Mouse (Mus musculus): ENCODE measurements around the gene Hist2h2be.
"Not testable (repeated sequence)": the region's sequence is repeated elsewhere in the genome, so short reads cannot be mapped to it uniquely, and the experiment has no call there.

Gene Hist2h2be

DNA sequence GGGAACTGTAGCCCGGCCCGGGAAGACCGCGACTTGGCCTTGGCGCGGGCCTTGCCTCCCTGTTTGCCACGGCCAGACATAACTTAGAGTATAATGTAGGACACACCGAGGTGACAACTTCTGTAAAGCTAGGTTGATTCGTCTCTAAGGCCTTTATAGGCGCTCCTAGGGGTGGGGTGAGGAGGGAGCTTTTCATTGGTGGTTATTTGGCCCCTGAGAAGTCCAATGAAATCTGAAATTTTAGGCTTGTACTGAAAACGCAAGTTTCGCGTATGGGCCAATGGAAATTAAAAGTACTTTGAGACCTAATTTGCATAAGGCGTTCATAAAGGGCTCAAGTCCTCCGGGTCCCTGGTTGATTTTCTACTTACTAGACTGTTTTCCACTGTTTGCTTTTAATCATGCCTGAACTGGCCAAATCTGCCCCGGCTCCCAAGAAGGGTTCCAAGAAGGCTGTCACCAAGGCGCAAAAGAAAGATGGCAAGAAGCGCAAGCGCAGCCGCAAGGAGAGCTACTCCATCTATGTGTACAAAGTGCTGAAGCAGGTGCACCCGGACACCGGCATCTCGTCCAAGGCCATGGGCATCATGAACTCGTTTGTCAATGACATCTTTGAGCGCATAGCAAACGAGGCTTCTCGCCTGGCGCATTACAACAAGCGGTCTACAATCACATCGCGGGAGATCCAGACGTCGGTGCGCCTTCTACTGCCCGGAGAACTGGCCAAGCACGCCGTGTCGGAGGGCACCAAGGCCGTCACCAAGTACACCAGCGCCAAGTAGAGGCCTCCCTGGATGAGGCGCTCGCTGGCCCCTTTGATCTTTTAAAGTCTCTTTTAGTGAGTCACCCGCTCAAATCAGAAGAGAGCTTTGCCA lies at the start of gene Hist2h2be, which contains the start of gene Hist2h2ac:
TSS of gene Hist2h2be (plus strand) at position 355 of the 875 bp plus-strand sequence.
TSS of gene Hist2h2ac (minus strand) at position 116 of the 875 bp plus-strand sequence.
- DNase-seq (ENCODE audit: low spot score), result peak; percentile 87

DNA sequence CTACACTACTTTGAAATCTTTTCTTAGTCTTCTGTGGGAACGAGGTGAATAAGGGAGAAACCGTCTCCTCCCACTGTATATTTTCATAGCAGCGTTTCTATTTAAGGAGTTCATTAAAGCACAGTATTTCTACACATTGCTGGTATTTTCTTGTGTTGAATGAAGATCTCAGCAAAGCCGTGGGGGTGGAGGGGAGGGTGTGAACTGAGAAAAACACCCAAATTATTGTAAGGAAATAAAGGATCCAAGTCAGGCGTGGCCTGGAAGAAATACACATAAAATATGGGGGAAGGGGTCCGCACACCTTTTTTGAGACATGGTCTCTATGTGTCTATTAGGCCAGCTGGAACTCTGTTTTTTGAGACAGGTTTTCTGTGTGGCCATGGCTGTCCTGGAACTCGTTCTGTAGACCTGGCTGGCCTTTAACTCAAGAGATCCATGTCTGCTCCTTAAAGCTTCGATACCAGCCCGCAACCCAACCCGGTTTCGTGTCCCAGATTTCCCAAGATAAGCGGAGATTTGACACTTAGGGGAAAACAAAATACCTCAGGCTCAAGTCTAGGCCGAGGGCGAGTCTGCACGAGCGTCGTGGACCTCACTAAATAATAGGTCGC lies 49.2 kb upstream of the Hist2h2be start:
- no peak for DNase-seq (ENCODE audit: low spot score)

DNA sequence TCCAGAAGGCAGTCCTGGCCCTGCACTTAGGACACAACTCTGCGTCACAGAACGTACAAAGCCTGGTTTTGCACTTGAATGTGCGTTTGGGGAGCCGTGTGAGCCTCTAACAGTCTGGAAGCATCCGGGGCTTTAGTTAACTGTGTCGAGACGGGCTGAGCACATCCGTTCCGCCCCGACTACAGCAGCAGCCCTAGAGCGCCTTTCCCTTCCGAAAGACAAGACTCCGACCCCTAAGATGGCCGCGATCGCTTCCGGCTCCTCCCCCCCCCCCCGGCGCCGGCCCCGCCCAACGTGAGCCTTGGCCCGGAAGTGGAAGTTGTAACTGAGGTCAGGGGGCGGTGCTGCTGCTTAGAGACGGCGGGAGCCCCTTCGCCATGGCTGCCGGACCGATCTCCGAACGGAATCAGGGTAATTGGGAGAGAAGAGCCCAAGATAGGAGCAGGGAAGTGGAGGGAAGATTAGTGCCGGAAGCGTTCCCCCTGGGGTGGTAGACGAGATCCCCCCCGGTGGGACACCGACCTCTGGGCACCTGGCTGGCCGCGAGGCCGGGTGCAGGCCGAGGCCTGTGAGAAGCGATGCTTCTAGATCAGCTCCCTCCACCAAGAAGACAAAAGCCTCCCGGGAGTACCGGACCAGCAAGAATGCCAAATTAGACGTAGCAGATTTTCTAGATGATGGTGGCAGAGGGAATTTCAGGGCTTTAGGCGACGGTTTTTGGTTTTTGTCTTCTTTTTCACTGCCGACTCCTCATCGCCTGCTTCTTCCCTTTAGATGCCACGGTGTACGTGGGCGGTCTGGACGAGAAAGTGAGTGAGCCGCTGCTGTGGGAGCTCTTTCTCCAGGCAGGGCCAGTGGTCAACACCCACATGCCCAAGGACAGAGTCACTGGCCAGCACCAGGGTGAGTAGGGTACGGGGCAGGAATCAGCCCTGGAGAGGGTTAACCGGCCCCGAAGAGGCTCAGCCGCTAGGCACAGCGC lies 48.4 kb upstream of the Hist2h2be start, which contains the start of gene Sf3b4:
TSS of gene Sf3b4 (plus strand) at position 136 of the 982 bp plus-strand sequence.
- peak; percentile 73 for DNase-seq (ENCODE audit: low spot score)

DNA sequence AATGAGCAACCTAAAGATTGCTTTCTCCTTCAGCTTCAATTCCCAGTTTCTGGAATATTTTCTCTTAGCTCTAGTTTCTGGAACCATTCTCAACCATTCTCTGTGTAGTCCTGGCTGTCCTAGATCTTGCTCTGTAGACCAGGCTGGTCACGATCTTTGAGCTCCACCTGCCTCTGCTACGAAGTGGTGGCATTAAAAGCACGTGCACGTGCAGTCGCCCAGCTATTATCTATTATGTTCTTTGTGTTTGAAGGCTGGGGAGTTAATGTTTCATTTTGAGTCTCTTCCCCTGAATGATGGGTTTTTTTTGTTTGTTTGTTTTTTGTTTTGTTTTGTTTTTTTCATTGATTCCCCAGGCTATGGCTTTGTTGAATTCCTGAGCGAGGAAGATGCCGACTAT lies 47.7 kb upstream of the Hist2h2be start:
- no peak for DNase-seq (ENCODE audit: low spot score)

DNA sequence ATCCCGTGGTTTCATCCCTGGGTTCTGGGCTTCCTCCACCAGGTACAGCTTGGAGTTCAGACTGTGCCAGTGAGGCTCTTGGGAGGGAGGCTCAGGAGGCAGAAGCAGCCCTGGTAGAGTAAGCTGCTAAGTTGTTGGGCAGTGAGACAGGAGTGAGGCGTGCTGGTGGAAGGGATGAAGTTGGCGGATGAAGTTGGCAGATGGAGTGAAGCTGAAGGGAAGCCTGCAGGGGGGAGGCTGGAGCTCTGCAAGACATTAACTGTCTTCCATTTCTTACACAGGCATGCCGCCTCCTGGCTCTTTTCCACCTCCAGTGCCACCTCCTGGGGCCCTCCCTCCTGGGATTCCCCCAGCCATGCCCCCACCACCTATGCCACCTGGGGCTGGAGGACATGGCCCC lies 46.9 kb upstream of the Hist2h2be start:
- not testable (repeated sequence) for DNase-seq (ENCODE audit: low spot score)

DNA sequence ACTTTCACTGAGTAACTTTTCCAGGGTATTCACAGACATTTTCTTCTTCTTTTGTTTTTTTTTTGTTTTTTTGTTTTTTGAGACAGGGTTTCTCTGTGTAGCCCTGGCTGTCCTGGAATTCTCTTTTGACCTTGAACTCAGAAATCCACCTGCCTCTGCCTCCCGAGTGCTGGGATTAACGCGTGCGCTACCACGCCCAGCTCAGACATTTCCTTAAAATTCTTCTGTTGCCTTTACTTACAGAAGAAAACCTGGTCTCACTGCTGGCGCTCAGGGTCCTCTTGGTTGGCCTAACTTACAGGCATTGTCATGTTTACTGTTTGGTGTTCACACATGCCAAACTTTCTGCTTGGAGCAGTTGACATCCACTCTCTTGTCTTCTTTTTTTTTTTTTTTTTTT lies 45.7 kb upstream of the Hist2h2be start:
- DNase-seq (ENCODE audit: low spot score), result no peak

DNA sequence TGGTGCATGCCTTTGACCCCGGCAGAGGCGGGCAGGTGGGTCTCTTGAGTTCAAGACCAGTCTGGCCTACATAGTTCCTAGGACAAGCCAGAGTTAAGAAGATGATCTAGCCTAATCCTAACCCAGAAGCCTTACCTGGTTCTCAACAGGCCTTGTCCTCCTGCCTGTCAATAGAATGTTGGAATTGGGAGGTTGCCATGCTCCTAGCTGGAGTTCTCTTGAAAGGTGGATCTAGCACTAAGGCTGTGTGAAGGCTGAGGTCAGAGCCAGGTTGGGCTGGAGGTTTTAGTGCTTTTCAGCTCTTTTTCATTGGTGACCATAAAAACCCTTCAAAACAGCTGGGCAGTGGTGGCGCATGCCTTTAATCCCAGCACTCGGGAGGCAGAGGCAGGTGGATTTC lies 42.5 kb upstream of the Hist2h2be start:
- DNase-seq (ENCODE audit: low spot score), result no peak

DNA sequence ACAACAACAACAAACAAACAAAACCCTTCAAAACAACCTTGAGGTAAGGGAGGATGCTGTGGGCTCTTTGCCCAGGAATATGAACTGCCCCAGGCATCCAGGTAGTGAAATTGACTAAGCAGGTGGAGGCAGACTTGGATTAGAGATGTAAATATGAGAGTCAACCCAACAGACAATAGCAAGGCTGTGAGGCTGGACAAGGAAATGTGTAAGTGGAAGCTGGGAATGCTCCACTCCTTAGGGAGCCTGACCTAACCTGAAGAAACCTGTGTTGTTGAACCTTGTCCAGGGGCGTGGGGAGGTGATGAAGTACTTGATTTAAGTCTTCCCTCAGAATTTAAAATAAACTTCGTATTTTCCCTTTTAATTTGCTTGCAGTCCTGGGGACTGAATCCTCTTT lies 42.0 kb upstream of the Hist2h2be start:
- no peak for DNase-seq (ENCODE audit: low spot score)

DNA sequence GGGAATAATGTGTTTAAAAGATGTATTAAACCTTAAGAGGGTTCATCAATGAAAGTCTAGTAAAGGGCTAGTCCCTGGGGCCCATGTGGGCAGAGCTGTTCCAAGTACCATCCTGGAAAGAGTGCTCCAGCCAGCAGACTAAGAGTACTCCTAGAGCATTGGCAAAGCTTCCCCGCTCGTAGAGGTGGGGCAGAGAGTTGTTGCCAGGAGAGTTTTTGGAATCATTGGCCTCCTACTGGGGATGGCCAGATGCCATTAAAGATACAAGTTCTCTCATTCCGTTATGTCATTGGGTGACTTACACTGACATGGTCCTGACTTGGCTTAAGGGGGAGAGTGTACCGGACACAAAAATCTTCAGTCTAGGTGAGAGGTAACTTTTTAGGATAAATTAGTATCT lies 41.4 kb upstream of the Hist2h2be start:
- no peak for DNase-seq (ENCODE audit: low spot score)

DNA sequence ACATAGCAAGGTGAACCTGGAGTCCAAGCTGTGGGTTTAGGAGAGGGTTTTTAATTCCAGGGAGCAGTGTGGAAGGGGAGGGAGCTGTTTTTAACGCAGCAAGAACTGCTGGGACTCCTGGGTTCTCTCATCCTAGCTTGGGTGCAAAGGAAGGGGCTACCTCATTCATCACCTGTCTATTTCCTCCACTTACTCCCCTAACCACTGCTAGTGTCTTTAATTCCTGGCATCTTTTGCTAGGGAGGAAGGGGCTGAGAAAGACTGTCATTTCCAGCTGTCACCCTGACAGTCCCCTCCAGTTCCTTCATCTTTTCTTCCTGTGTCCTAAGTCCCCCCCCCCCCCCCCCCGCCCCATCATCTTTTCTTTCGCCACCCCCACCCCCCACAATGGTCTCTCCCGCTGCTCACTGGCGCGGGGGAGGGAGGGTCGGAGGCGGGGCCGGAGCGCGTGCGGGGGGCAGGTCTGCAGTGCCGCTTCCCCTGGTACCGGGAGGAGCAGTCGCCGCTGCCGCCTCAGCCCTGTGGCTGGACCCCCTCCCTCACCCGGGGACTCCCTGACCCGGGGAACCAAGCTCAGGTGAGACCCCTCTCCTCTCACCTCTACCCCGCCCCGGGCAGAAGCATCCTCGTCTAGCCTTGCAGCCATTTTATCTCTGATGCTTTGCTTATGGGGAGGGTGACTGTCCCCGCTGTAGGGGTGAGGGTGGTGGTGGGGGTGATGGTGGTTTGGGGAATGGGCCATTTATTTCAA lies 40.0 kb upstream of the Hist2h2be start, which contains the start of gene Sv2a:
TSS of gene Sv2a (plus strand) at position 425 of the 751 bp plus-strand sequence.
- peak; percentile 8 for DNase-seq (ENCODE audit: low spot score)

DNA sequence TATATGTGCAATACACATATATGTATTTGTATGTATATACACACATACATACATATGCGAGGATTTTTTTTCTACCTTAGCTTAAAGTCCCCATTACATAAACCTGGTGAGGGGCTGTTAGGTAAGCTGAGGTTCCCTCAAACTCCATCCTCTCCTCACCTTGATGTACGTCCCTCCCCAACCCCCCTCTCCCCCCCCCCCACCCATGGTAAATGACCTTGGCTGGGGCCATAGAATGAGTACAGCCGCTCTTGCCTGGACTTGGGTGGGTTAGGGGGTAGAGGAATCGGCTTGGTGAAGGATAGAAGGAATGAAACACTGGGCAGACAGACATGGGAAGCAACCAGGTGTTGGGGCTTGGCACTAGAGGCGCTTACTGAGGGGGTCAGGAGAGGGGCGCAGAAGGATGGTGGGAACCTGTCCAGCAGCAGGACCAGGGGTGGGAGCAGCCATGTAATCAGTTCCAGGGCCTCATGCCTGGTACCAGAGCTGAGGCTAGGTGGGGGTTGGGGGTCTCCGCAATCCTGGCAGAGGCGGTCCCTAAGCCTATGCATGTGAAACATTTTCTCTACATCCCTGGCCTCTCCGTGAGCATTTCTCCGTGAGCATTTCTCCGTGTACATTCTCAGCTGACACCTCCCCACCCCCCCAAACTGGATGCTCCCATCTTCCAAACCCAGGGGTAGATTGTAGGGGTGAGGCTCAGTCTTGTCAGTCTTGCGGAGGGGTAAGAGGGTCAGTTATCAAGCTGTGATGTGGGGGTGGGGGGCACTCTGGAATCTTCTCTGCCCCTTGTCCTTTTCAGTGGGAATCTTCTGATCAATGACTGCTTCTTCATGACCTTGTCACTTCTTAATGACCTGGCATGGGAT lies 39.2 kb upstream of the Hist2h2be start:
- no peak for DNase-seq (ENCODE audit: low spot score)

DNA sequence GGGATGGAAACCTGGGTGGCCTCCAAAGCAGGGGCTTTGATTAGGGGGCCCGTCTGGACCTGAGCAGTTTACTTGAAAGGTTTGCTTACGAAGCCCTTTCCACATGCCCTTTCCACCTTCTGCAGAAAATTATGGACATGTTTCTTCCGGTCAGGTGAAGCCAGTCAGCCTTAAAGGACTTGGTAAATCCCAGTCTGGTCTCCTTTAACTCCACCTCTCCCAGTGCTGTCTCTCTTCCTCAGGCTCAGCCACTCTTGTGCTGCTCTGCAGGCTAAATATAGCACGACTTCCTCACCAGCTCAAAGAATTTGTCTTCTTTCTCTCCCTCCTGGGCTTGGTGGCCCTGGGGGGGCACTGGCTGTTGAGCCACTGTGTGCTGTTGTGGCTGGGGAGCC lies 38.5 kb upstream of the Hist2h2be start:
- DNase-seq (ENCODE audit: low spot score), result no peak

DNA sequence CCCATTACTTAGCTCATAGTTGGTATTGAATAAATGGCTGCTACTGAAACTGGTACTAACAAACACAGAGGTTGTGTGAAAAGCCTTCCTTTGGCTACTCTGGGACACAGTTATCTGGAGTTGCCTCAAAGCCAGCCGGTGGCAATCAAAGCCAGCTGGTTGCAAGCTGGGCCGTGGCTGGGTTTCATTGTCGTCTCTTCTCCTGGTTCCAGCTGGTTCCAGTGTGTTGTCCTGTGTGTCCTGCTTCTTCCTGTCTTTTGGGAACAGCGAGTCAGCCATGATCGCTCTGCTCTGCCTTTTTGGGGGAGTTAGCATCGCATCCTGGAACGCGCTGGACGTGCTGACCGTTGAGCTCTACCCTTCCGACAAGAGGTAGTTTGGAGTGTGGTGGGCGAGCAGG lies 27.9 kb upstream of the Hist2h2be start:
- no peak for DNase-seq (ENCODE audit: low spot score)

DNA sequence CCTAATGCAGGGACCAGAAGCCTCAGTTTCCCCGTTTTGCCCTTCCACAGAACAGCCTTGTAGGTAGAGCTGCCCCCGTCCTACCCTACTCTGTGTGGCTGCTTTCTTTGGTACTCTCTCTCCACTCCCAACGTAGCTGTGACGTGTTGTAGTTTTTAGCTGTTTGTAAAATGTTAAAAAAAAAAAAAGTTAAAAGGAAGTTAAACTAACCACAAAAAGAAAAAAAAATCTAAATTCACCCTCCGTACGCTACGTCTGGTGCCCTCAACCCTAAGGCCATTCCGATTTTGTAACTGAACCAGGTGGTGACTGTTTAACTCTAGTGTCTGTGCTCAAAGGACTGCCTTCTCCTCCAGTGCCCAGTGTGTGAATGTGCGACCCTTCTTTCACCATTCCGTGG lies 26.0 kb upstream of the Hist2h2be start:
- no peak for DNase-seq (ENCODE audit: low spot score)

DNA sequence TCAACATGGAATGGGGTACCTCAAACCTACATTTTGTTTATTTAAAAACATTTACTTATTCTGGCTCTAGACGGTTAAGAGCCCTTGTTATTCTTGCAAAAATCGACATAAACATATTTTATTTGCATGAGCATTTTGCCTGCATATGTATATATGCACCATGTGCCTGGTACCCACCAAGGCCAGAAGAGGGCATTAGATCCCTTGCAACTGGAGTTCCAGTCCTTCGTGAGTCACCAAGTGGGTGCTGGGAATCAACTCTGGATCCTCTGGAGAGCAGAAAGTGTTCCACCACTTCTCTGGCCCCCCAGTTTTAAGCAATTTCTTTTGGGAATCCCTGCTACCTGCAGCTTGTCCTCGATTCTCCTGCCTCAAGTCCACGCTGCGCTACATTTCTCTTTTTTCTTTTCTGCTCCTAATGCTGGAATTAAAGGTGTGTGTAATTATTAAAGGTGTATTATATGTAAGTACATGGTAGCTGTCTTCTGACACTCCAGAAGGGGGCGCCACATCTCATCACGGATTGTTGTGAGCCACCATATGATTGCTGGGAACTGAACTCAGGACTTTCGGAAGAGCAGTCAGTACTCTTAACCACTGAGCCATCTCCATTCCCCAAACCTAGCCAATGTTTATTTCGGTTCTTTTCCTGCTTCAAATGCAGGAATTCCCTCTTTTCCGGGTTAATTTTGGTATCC lies 25.2 kb upstream of the Hist2h2be start:
- DNase-seq (ENCODE audit: low spot score), result no peak

DNA sequence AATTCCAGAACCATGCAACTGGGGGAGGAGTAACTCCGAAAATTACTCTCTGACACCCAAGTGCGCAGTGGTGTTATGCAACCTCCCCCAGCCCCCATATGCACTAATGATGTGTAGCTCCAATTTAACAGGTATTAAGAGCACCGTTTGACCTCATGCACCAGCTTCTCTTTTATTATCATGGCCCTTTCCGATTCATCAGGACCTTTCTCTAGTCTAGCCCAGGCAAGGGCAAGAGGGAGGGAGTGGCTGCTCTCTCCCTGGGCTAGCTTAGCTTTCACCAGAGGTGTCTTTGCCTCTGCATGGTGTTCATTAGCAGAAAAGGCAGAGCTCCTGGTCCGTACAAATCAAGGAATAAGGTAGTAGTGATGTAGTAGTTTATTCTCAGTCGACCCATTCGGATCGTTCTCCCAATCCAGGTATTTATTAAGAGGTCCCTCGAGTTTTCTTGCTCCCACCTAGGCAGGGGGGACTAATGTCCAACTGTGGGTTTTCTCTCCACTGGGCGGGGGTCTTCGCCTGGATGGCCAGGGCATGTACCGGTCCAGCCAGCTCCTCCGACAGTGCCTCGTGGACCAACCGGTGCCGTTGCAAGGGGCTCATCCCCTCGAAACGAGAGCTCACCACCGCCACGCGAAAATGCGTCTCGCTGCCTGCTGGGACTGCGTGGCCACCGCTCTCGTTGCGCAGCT lies 24.3 kb upstream of the Hist2h2be start:
- DNase-seq (ENCODE audit: low spot score), result no peak

DNA sequence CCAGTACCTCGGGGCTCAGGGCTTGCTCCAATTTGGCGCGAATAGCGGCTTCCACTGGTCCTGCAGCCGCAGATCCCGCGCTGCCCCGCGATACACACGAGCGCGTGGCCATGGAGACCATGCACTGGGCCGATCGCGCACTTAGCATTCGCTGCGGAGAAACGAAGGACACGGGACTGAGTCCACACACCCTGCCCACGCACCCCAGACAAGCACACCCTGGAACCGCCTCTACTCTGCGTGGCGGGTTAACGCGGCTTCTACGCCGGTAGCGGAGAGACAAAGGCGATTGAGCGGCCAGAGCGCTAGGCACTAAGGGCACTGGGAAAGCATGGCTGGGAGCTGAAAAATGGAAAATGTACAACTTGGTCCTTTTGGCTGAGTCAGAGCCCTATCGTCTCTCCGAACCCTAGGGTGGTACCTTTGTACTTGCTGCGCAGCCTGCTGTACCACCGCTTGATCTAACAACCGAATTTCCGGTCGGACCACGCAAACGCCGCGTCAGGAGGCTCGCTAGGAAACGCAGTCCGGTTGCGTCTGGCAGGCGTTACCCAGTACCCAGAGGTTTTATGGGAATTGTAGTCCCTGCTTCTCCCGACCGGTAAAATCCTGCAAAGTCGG lies 23.7 kb upstream of the Hist2h2be start:
- peak; percentile 68 for DNase-seq (ENCODE audit: low spot score)

DNA sequence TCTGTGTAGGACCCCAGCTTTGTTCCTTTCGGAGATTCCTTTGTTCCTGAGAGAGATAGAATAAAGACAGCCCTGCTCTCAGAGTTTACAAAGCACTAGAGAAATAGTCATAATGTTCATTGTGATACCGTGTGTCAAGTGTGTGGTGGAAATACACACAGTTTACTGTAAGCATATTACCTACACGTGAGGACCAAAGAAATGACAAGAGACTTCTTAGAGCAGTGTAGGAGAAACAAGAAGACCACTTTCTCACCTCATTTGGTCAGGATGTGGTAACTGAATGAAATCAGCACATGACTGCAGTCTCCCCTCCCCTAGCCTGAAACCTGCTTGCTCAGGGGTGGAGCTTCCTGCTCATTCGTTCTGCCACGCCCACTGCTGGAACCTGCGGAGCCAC lies 22.7 kb upstream of the Hist2h2be start:
- peak; percentile 16 for DNase-seq (ENCODE audit: low spot score)

Data from spleen, adult 12 weeks (tissue).